8 mouse cellular contexts compared by ENCODE assay signal in the genomic region with DNA sequence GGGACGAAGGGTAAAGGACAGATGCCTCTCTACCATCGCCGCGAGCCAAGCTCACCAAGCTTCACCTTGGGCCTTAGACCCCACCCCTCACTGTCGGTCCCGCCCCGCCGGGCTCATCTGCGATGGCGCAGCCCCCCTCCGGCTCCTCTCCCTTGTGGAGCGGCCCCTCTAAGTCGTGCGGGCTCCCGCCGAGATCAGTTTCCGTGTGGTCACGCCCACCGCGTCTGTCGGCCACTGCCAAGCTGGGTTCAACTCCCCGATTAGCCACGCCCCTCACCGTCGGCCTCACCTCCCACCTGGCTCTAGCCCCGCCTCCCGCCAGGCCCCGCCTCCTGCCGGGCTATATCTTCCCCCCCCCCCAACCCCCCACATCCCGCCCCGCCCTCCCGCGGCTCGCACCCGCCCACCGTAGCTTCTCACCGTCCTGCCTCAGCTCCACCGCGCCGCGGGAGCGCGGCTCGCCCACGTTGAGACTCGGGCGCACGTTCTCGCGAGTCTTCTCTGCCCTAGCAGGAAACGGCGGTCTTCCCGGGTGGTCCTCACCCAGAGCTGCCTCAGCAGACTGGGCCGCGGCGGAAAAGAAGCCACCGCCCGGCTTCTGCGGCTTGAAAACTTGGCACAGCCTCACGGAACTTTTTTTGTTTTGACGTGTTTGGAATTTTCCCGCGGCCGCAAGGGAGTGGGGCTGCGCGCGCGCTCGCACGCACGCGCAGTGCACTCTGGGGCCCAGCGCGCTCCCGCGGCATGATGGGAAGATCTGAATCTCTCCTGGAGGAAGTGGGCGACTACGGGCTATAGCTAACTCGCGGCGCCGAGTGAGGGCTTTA.
DNase-seq lines count a peak whose midpoint lies in the region; ATAC-seq and TF ChIP-seq lines count a peak whose summit lies in the region.

No protein-coding gene starts in this region.

- peak; percentile 99 for DNase-seq in MEL (ENCODE audit: low read depth, low spot score)
- peak; percentile 89 to 92 for DNase-seq in cerebellum, adult 2 months
- DNase-seq in forebrain, postnatal 0 days = peak; percentile 97
- DNase-seq in heart, postnatal 4 days = peak; percentile 96
- peak; percentile 77 to 87 for DNase-seq in layer of hippocampus, adult 8-10 months (ENCODE audit: low spot score in 2 of 2)
- DNase-seq in ovary, adult 18-20 months (ENCODE audit: low spot score) = peak; percentile 94
- DNase-seq in thymus, postnatal 0 days (ENCODE audit: low spot score) = peak; percentile 97

- peak overlapping the region; percentile 99 for H3K27ac ChIP-seq in MEL (ENCODE audit: control insufficient read depth, low read depth, low read length)
- H3K27ac ChIP-seq in cerebellum, adult 2 months (ENCODE audit: insufficient read depth, low read length) = peak overlapping the region; percentile 82
- peak overlapping the region; percentile 92 for H3K27ac ChIP-seq in forebrain, postnatal 0 days (ENCODE audit: low read depth, low read length)
- peak overlapping the region; percentile 99 for H3K27ac ChIP-seq in lung, embryonic 15.5 days

- no peak for TF ChIP-seq EP300 in MEL (IDR thresholded peaks at IDR 0.05; ENCODE audit: low read depth in 1 of 2, low read length in 2 of 2)

- peak; percentile 86 to 93; a peak in 3 of 4 replicates for TF ChIP-seq POLR2A in MEL (IDR thresholded peaks at IDR 0.05; ENCODE audit: control insufficient read depth in 1 of 2, insufficient read depth in 1 of 2, low read depth in 1 of 2, low read length in 2 of 2, poor library complexity in 1 of 2)
- peak; percentile 65; the same call in 1 of the 2 replicates for TF ChIP-seq POLR2A in cerebellum, adult 2 months (IDR thresholded peaks at IDR 0.05; ENCODE audit: borderline replicate concordance, insufficient read depth, low read length)

- peaks cover 0 to 10% of the 10 kb centered on the region in 2 experiments; a peak in 2 of 4 replicates for H3K36me3 ChIP-seq in MEL (ENCODE audit: control insufficient read depth in 1 of 2, insufficient read depth in 2 of 2, low read length in 2 of 2)
- no peaks in the 10 kb centered on the region for H3K36me3 ChIP-seq in forebrain, postnatal 0 days (ENCODE audit: insufficient read depth)
- H3K36me3 ChIP-seq in lung, embryonic 15.5 days = no peaks in the 10 kb centered on the region

- under 1% methylated on average over 79 of the region's 82 CpGs for WGBS in cerebellum, adult 2 months
- 1% methylated on average over 80 of the region's 82 CpGs for WGBS in forebrain, postnatal 0 days
- WGBS in lung, embryonic 15.5 days = 0% methylated on average over 75 of the region's 82 CpGs

- peaks cover 1 to 5% of the 10 kb centered on the region in 2 experiments; a peak in 3 of 4 replicates for H3K27me3 ChIP-seq in MEL (ENCODE audit: control insufficient read depth in 1 of 2, insufficient read depth in 2 of 2, low read length in 2 of 2)
- no peaks in the 10 kb centered on the region for H3K27me3 ChIP-seq in cerebellum, adult 2 months (ENCODE audit: control insufficient read depth, insufficient read depth, low read length)
- H3K27me3 ChIP-seq in forebrain, postnatal 0 days (ENCODE audit: insufficient read depth, low read length) = no peaks in the 10 kb centered on the region
- no peaks in the 10 kb centered on the region for H3K27me3 ChIP-seq in lung, embryonic 15.5 days

- peak; percentile 95 for ATAC-seq in forebrain, postnatal 0 days
- peak; percentile 97 for ATAC-seq in lung, embryonic 15.5 days (ENCODE audit: borderline replicate concordance, extremely low read depth, low FRiP score, low TSS enrichment)

- TF ChIP-seq RAD21 in MEL (IDR thresholded peaks at IDR 0.05; ENCODE audit: low read depth, low read length) = no peak

- no peak for TF ChIP-seq CTCF in MEL (IDR thresholded peaks at IDR 0.05 in 2 of 3, conservative IDR thresholded peaks at IDR 0.05 in 1 of 3; ENCODE audit: control insufficient read depth in 1 of 3, insufficient read depth in 1 of 3, low read depth in 2 of 3, low read length in 3 of 3, poor library complexity in 1 of 3, severe bottlenecking in 1 of 3)
- TF ChIP-seq CTCF in cerebellum, adult 2 months (IDR thresholded peaks at IDR 0.05; ENCODE audit: borderline replicate concordance, insufficient read depth, low read depth, low read length) = no peak
- TF ChIP-seq CTCF in forebrain, postnatal 0 days (IDR thresholded peaks at IDR 0.05; ENCODE audit: low read depth) = no peak

- H3K79me2 ChIP-seq in MEL (ENCODE audit: control insufficient read depth, insufficient read depth, low read length, poor library complexity) = peaks cover 5% of the 10 kb centered on the region

- H3K9ac ChIP-seq in MEL (ENCODE audit: control insufficient read depth, low read depth, low read length, poor library complexity, severe bottlenecking) = peak overlapping the region; percentile 99
- H3K9ac ChIP-seq in forebrain, postnatal 0 days = peak overlapping the region; percentile 65
- H3K9ac ChIP-seq in lung, embryonic 15.5 days = peak overlapping the region; percentile 62

- H3K4me2 ChIP-seq in forebrain, postnatal 0 days (ENCODE audit: low read depth) = peak overlapping the region; percentile 59
- H3K4me2 ChIP-seq in lung, embryonic 15.5 days = peak overlapping the region; percentile 71

- H3K4me1 ChIP-seq in MEL (ENCODE audit: control insufficient read depth in 1 of 2, insufficient read depth in 2 of 2, low read length in 2 of 2) = peaks cover 0 to 4% of the 10 kb centered on the region in 2 experiments; a peak in 1 of 4 replicates
- H3K4me1 ChIP-seq in cerebellum, adult 2 months (ENCODE audit: control insufficient read depth, insufficient read depth, low read length) = 0 out of 2 replicates have a peak, but pooled peaks cover 3% of the 10 kb centered on the region
- no peaks in the 10 kb centered on the region for H3K4me1 ChIP-seq in forebrain, postnatal 0 days (ENCODE audit: insufficient read depth)
- 0 out of 2 replicates have a peak, but pooled peaks cover 8% of the 10 kb centered on the region for H3K4me1 ChIP-seq in lung, embryonic 15.5 days

- peak overlapping the region; percentile 88 to 93 for H3K4me3 ChIP-seq in MEL (ENCODE audit: control insufficient read depth in 1 of 2, insufficient read depth in 1 of 2, low read depth in 2 of 2, low read length in 2 of 2)
- peak overlapping the region; percentile 78 for H3K4me3 ChIP-seq in cerebellum, adult 2 months (replicated peaks; ENCODE audit: insufficient read depth, low read depth, low read length)
- H3K4me3 ChIP-seq in forebrain, postnatal 0 days (ENCODE audit: low read depth, low read length) = peak overlapping the region; percentile 60
- H3K4me3 ChIP-seq in lung, embryonic 15.5 days = peak overlapping the region; percentile 55

- no peaks in the 10 kb centered on the region for H3K9me3 ChIP-seq in MEL (replicated peaks; ENCODE audit: insufficient read depth, low read length)
- no peaks in the 10 kb centered on the region for H3K9me3 ChIP-seq in forebrain, postnatal 0 days (ENCODE audit: low read length)
- H3K9me3 ChIP-seq in lung, embryonic 15.5 days = no peaks in the 10 kb centered on the region

TF ChIP-seq in MEL, 35 proteins besides CTCF, POLR2A, EP300 and RAD21 (continues in another document):
- TF ChIP-seq BHLHE40 (IDR thresholded peaks at IDR 0.05; ENCODE audit: borderline replicate concordance, low read depth, low read length) = no peak
- peak; percentile 82 for TF ChIP-seq HCFC1 (IDR thresholded peaks at IDR 0.05; ENCODE audit: low read depth, low read length)
- TF ChIP-seq MAFK (IDR thresholded peaks at IDR 0.05; ENCODE audit: borderline replicate concordance, low read depth, low read length) = no peak
- no peak for TF ChIP-seq CHD1 (IDR thresholded peaks at IDR 0.05; ENCODE audit: low read depth, low read length)
- peak; percentile 92 for TF ChIP-seq NELFE (IDR thresholded peaks at IDR 0.05; ENCODE audit: low read depth, low read length)
- TF ChIP-seq ZKSCAN1 (IDR thresholded peaks at IDR 0.05; ENCODE audit: low read depth, low read length) = no peak
- no peak for TF ChIP-seq MYB (IDR thresholded peaks at IDR 0.05; ENCODE audit: low read depth, low read length)
- no peak for TF ChIP-seq JUND (IDR thresholded peaks at IDR 0.05; ENCODE audit: low read depth, low read length)
- no peak; the same call in 1 of the 2 replicates for TF ChIP-seq KAT2A (conservative IDR thresholded peaks at IDR 0.05; ENCODE audit: low read depth, low read length)
- no peak for TF ChIP-seq SMC3 (IDR thresholded peaks at IDR 0.05; ENCODE audit: low read depth, low read length)
- TF ChIP-seq ZNF384 (IDR thresholded peaks at IDR 0.05; ENCODE audit: low read depth, low read length) = no peak
- peak; percentile 84 for TF ChIP-seq NRF1 (IDR thresholded peaks at IDR 0.05; ENCODE audit: insufficient read depth, low read depth, low read length, poor library complexity, severe bottlenecking)
- TF ChIP-seq MAZ (IDR thresholded peaks at IDR 0.05; ENCODE audit: low read depth, low read length) = no peak
- peak; percentile 64 for TF ChIP-seq MXI1 (IDR thresholded peaks at IDR 0.05; ENCODE audit: low read depth, low read length)
- TF ChIP-seq USF1 (IDR thresholded peaks at IDR 0.05; ENCODE audit: low read depth, low read length) = no peak
- no peak for TF ChIP-seq MEF2A (IDR thresholded peaks at IDR 0.05; ENCODE audit: extremely low read depth, insufficient replicate concordance, low read depth, low read length, poor library complexity, severe bottlenecking)
- peak; percentile 93; the same call in 1 of the 2 replicates for TF ChIP-seq E2F4 (IDR thresholded peaks at IDR 0.05; ENCODE audit: borderline replicate concordance, low read depth, low read length)
- TF ChIP-seq POLR2AphosphoS5 (IDR thresholded peaks at IDR 0.05; ENCODE audit: borderline replicate concordance, low read depth, low read length) = no peak
- TF ChIP-seq MAX (IDR thresholded peaks at IDR 0.05; ENCODE audit: low read length) = 0 out of 2 replicates have a peak, but pooled peaks have one; percentile 64
- no peak for TF ChIP-seq GABPA (IDR thresholded peaks at IDR 0.05; ENCODE audit: low read depth, low read length)
- peak; percentile 66 for TF ChIP-seq ELF1 (IDR thresholded peaks at IDR 0.05; ENCODE audit: low read depth, low read length)
- TF ChIP-seq TAL1 (IDR thresholded peaks at IDR 0.05; ENCODE audit: low read length) = no peak
- no peak for TF ChIP-seq UBTF (IDR thresholded peaks at IDR 0.05; ENCODE audit: borderline replicate concordance, insufficient read depth, low read depth, low read length)
- no peak for TF ChIP-seq ETS1 (IDR thresholded peaks at IDR 0.05; ENCODE audit: low read depth, low read length)
- TF ChIP-seq POLR2AphosphoS2 (IDR thresholded peaks at IDR 0.05; ENCODE audit: low read length) = no peak; the same call in 1 of the 2 replicates
- peak; percentile 14; the same call in 1 of the 2 replicates for TF ChIP-seq MYC (IDR thresholded peaks at IDR 0.05; ENCODE audit: low read depth, low read length)
- TF ChIP-seq RCOR1 (IDR thresholded peaks at IDR 0.05; ENCODE audit: low read depth, low read length) = no peak
- peak; percentile 50 for TF ChIP-seq TCF12 (IDR thresholded peaks at IDR 0.05; ENCODE audit: low read depth, low read length)
- no peak for TF ChIP-seq GATA1 (IDR thresholded peaks at IDR 0.05; ENCODE audit: low read depth, low read length)

Comparison
In these comparisons a context has a peak if more than half of its experiments do, and no peak if none do; other contexts are left out.
1. Peak in every context shown above with its lines: DNase-seq, ATAC-seq, H3K4me3 ChIP-seq and H3K27ac ChIP-seq.